Mouse (Mus musculus): ENCODE measurements around the gene Kazald1. TPM values are rescaled to one million over a fixed set of nuclear protein-coding genes. Genes with fewer than 3 reads are reported as not detected.

The Kazald1 gene
- polyA plus RNA-seq, 1 experiment from 2014 or later, result 2.9 TPM

GRCm38 (mm10) chr19:45048644-45049365, 26.2 kb upstream of the Kazald1 start:
- Histone ChIP-seq H3K4me1 (replicated peaks) (peaks cover 28% of the 10 kb centered on the region), H3K36me3 (peaks cover 41% of the 10 kb centered on the region), H3K27me3 (replicated peaks) (peaks cover 27% of the 10 kb centered on the region), H3K4me2 (peak overlapping the region; percentile 83), H3K9me3 (replicated peaks) (no peaks in the 10 kb centered on the region), H3K27ac (ENCODE audit: poor library complexity, severe bottlenecking) (peak overlapping the region; percentile 93), H3K9ac (peak overlapping the region; percentile 79), H3K4me3 (peak overlapping the region; percentile 63)
- ATAC-seq (ENCODE audit: insufficient number of reproducible peaks, low FRiP score), result no peak
- 73% methylated on average over 12 of the region's 12 CpGs for WGBS

GRCm38 (mm10) chr19:45049523-45049922, 25.5 kb upstream of the Kazald1 start:
- Histone ChIP-seq H3K9ac (no peak overlapping the region), H3K36me3 (peaks cover 45% of the 10 kb centered on the region), H3K4me2 (no peak overlapping the region), H3K4me1 (replicated peaks) (peaks cover 28% of the 10 kb centered on the region), H3K27me3 (replicated peaks) (peaks cover 21% of the 10 kb centered on the region), H3K9me3 (replicated peaks) (no peaks in the 10 kb centered on the region), H3K27ac (ENCODE audit: poor library complexity, severe bottlenecking) (no peak overlapping the region), H3K4me3 (no peak overlapping the region)
- no peak for ATAC-seq (ENCODE audit: insufficient number of reproducible peaks, low FRiP score)
- WGBS, result 77% methylated on average over 9 of the region's 9 CpGs

DNA sequence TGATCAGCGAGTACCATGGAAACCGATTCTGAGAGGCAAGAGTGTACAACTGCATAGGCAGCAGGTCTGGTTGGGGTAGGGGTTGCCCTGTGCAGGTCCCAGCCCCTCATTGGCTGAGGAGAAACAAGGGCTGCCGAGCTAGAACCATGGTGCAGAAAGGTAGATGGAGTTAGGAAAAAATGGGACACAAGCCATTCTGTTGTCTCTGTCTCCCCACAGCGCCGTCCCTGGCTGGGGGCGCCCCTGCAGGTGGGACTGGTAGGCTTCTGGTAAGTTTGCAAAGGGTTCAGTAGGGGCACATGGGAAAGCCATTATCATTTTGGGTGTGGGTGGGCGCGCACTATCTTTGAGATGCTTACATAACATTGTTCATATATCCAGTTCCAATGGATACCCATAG, 21.6 kb upstream of the Kazald1 start:
- H3K4me1 ChIP-seq (replicated peaks), result peaks cover 27% of the 10 kb centered on the region
- 84% methylated on average over 8 of the region's 8 CpGs for WGBS
- H3K9ac ChIP-seq, result no peak overlapping the region
- H3K9me3 ChIP-seq (replicated peaks), result no peaks in the 10 kb centered on the region
- no peak for ATAC-seq (ENCODE audit: insufficient number of reproducible peaks, low FRiP score)
- H3K36me3 ChIP-seq, result peaks cover 54% of the 10 kb centered on the region
- H3K27ac ChIP-seq (ENCODE audit: poor library complexity, severe bottlenecking), result no peak overlapping the region
- H3K27me3 ChIP-seq (replicated peaks), result no peaks in the 10 kb centered on the region
- H3K4me2 ChIP-seq, result no peak overlapping the region
- H3K4me3 ChIP-seq, result no peak overlapping the region

DNA sequence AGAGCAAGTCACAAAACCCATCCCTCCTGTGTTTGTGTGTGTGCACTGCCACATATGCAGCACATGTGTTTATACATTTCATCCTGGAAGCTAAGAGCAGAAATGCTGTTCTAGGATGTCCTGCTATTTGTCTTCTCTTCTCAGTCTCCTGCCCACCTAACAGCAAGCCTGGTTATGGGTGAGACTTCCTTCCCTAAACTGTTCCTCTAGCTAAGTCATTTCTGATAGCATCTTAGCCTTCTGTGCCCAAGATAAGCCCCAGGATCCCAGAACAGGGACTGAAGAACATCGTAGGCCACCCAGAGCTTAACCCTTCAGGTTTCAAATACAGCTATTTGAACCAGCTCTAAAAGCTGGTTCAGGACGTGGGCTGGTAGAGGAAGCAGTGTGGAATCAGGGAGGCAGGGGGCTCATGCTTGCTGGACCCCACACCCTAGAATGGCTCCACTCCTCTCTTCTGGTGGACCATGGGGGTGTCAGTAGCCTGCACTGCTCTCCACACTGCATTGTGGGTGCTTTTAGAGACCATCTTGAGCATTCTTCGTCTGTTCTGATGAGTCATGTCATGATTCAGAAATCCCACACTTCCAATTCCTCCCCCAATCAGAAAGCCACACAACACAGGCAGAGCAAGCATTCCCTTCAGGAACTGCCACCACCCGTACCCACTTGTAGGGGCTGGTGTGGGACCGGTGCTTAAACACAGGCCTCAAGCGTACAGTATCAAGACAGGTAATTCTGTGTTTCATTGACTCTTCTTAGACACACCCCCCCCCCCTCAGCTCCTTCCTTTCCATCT, 19.9 kb upstream of the Kazald1 start:
- Histone ChIP-seq H3K4me2 (no peak overlapping the region), H3K27me3 (replicated peaks) (no peaks in the 10 kb centered on the region), H3K4me1 (replicated peaks) (peaks cover 20% of the 10 kb centered on the region), H3K9ac (0 out of 2 replicates have a peak overlapping the region, but pooled peaks have one; percentile 6), H3K36me3 (peaks cover 49% of the 10 kb centered on the region), H3K27ac (ENCODE audit: poor library complexity, severe bottlenecking) (no peak overlapping the region), H3K9me3 (replicated peaks) (no peaks in the 10 kb centered on the region), H3K4me3 (no peak overlapping the region)
- WGBS, result 68% methylated on average over 6 of the region's 6 CpGs
- no peak for ATAC-seq (ENCODE audit: insufficient number of reproducible peaks, low FRiP score)

GRCm38 (mm10) chr19:45056364-45056763, 18.7 kb upstream of the Kazald1 start:
- peaks cover 20% of the 10 kb centered on the region for H3K4me1 ChIP-seq (replicated peaks)
- H3K4me3 ChIP-seq, result no peak overlapping the region
- peak overlapping the region; percentile 82; the same call in 1 of the 2 replicates for H3K4me2 ChIP-seq
- ATAC-seq (ENCODE audit: insufficient number of reproducible peaks, low FRiP score), result no peak
- peaks cover 37% of the 10 kb centered on the region for H3K36me3 ChIP-seq
- H3K27me3 ChIP-seq (replicated peaks), result no peaks in the 10 kb centered on the region
- H3K27ac ChIP-seq (ENCODE audit: poor library complexity, severe bottlenecking), result no peak overlapping the region
- H3K9ac ChIP-seq, result peak overlapping the region; percentile 68; the same call in 1 of the 2 replicates
- WGBS, result 51% methylated on average over 4 of the region's 4 CpGs
- H3K9me3 ChIP-seq (replicated peaks), result no peaks in the 10 kb centered on the region

GRCm38 (mm10) chr19:45056908-45057698, 17.9 kb upstream of the Kazald1 start:
- no peaks in the 10 kb centered on the region for H3K27me3 ChIP-seq (replicated peaks)
- ATAC-seq (ENCODE audit: insufficient number of reproducible peaks, low FRiP score), result no peak
- H3K27ac ChIP-seq (ENCODE audit: poor library complexity, severe bottlenecking), result peak overlapping the region; percentile 97
- peak overlapping the region; percentile 82 for H3K4me2 ChIP-seq
- no peaks in the 10 kb centered on the region for H3K9me3 ChIP-seq (replicated peaks)
- peak overlapping the region; percentile 66 for H3K4me3 ChIP-seq
- peak overlapping the region; percentile 68 for H3K9ac ChIP-seq
- 71% methylated on average over 7 of the region's 7 CpGs for WGBS
- H3K4me1 ChIP-seq (replicated peaks), result peaks cover 20% of the 10 kb centered on the region
- peaks cover 30% of the 10 kb centered on the region for H3K36me3 ChIP-seq

DNA sequence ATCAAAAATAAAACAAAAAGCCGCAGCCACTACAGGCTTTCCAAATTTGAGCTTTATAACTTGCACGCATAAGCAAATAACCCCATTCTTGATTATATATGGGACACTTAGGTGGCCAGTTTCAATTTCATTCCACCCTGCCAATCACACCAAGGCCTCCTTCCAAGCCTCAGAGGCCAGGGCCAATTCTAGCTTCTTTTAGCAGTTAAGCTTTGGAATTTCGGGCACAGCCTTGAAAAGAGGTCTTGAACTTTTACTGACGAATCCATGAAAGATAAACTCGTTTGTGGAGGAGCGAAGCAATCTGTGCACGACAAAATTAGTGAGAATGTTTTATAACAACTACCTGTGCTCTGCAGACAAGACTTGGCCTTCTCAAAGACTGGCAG, 17.3 kb upstream of the Kazald1 start:
- Histone ChIP-seq H3K9me3 (replicated peaks) (no peaks in the 10 kb centered on the region), H3K4me2 (peak overlapping the region; percentile 82), H3K27ac (ENCODE audit: poor library complexity, severe bottlenecking) (peak overlapping the region; percentile 97), H3K36me3 (peaks cover 24% of the 10 kb centered on the region), H3K9ac (peak overlapping the region; percentile 68), H3K4me1 (replicated peaks) (peaks cover 20% of the 10 kb centered on the region), H3K4me3 (peak overlapping the region; percentile 66), H3K27me3 (replicated peaks) (no peaks in the 10 kb centered on the region)
- no peak for ATAC-seq (ENCODE audit: insufficient number of reproducible peaks, low FRiP score)
- 39% methylated on average over 7 of the region's 7 CpGs for WGBS

- H3K27me3 ChIP-seq (replicated peaks), result no peaks in the 10 kb centered on the region
- ATAC-seq (ENCODE audit: insufficient number of reproducible peaks, low FRiP score), result peak; percentile 92
- H3K4me2 ChIP-seq, result peak overlapping the region; percentile 82
- peak overlapping the region; percentile 97 for H3K27ac ChIP-seq (ENCODE audit: poor library complexity, severe bottlenecking)
- H3K9ac ChIP-seq, result peak overlapping the region; percentile 85
- under 1% methylated on average over 34 of the region's 34 CpGs for WGBS
- peaks cover 20% of the 10 kb centered on the region for H3K4me1 ChIP-seq (replicated peaks)
- no peaks in the 10 kb centered on the region for H3K9me3 ChIP-seq (replicated peaks)
- peak overlapping the region; percentile 66 for H3K4me3 ChIP-seq
- H3K36me3 ChIP-seq, result peaks cover 18% of the 10 kb centered on the region
These were observed 16.8 kb upstream of the Kazald1 start for GRCm38 (mm10) chr19:45058113-45058839.

DNA sequence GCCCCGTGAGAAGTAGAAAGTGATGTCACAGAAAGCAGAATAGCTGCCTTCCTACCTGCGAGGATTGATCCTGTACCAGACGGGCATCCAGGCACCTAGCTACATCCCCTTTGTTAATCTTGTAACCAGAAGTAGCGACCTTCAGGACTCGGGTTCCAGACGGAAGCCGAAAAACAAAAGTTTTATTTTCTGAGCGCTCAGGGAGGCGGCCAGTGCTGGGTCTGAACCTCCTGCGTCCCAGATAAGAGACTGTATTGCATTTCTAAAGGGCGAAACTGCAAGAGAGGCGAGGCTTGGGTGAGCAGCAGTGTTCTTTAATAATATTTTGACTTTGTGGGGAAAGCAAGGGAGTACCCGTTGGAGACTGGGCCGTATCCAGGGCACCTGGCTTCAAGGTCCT, 16.2 kb upstream of the Kazald1 start:
- Histone ChIP-seq H3K36me3 (peaks cover 13% of the 10 kb centered on the region; the same call in 1 of the 2 replicates), H3K4me2 (peak overlapping the region; percentile 82), H3K4me3 (peak overlapping the region; percentile 66), H3K27me3 (replicated peaks) (peaks cover 3% of the 10 kb centered on the region), H3K27ac (ENCODE audit: poor library complexity, severe bottlenecking) (peak overlapping the region; percentile 97), H3K9ac (peak overlapping the region; percentile 85), H3K4me1 (replicated peaks) (peaks cover 20% of the 10 kb centered on the region), H3K9me3 (replicated peaks) (no peaks in the 10 kb centered on the region)
- WGBS, result under 1% methylated on average over 14 of the region's 14 CpGs
- no peak for ATAC-seq (ENCODE audit: insufficient number of reproducible peaks, low FRiP score)

DNA sequence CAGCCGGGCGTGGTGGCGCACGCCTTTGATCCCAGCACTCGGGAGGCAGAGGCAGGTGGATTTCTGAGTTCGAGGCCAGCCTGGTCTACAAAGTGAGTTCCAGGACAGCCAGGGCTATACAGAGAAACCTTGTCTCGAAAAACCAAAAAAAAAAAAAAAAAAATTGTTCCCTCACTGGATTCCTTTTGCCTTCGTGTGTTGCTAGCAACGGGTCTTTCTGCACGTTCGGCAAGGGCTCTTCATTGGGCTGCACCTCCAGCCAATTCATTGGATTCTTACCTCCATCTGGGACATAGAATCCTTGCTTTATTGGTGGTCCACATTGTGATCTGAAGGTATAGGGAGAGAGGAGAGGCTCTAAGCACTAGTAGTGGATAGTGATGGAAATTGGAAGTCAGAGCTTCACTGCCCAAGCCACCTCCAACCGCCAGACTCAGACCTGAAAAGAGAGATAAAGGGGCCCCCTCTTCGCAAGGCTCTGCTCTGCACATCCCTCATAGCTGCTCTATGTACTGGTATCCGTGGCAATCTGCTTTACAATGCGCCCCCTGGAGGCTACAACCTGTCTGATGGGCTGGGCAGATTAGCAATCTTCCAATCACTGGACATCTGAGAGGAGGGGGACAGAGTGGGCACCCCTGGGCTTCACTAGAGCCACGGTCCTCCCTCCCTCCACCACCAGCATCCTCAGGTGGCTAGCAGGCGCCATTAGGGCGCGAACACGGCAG, 11.3 kb upstream of the Kazald1 start:
- peaks cover 4% of the 10 kb centered on the region; the same call in 1 of the 2 replicates for H3K4me1 ChIP-seq (replicated peaks)
- no peak overlapping the region for H3K27ac ChIP-seq (ENCODE audit: poor library complexity, severe bottlenecking)
- no peak overlapping the region for H3K4me3 ChIP-seq
- 0 out of 2 replicates have a peak overlapping the region, but pooled peaks have one; percentile 3 for H3K4me2 ChIP-seq
- ATAC-seq (ENCODE audit: insufficient number of reproducible peaks, low FRiP score), result 0 out of 2 replicates have a peak, but pooled peaks have one; percentile 48
- 43% methylated on average over 20 of the region's 20 CpGs for WGBS
- H3K36me3 ChIP-seq, result no peaks in the 10 kb centered on the region
- no peaks in the 10 kb centered on the region for H3K9me3 ChIP-seq (replicated peaks)
- no peak overlapping the region for H3K9ac ChIP-seq
- H3K27me3 ChIP-seq (replicated peaks), result peaks cover 52% of the 10 kb centered on the region
